Comparison of ENCODE assay signal across 30 mouse cellular contexts in genomic region chr1:179433355-179433754, GRCm38 (mm10).
DNase-seq lines count a peak whose midpoint lies in the region; ATAC-seq and TF ChIP-seq lines count a peak whose summit lies in the region.
"Had no signal": no experiment of that assay in that cellular context is flagged by ENCODE, and none has a peak within 500 bp of the region (broad histone marks: within the 10 kb centered on the region; RNA-seq: fewer than 3 reads in every experiment).

No protein-coding gene starts in this region.

- no peaks in the 10 kb centered on the region for H3K36me3 ChIP-seq in forebrain, embryonic 16.5 days (ENCODE audit: control insufficient read depth, insufficient read depth)
- H3K36me3 ChIP-seq in forebrain, embryonic 13.5 days (ENCODE audit: poor library complexity, severe bottlenecking) = no peaks in the 10 kb centered on the region
- no peaks in the 10 kb centered on the region for H3K36me3 ChIP-seq in liver, postnatal 0 days (replicated peaks; ENCODE audit: insufficient read depth, low read length)
- no peaks in the 10 kb centered on the region for H3K36me3 ChIP-seq in liver, embryonic 12.5 days
- no peaks in the 10 kb centered on the region for H3K36me3 ChIP-seq in hindbrain, embryonic 14.5 days (replicated peaks; ENCODE audit: control insufficient read depth, insufficient read depth)
- H3K36me3 ChIP-seq: embryonic facial prominence, embryonic 15.5 days; heart, embryonic 12.5 days; hindbrain, embryonic 10.5 days; intestine, embryonic 15.5 days; limb, embryonic 13.5 days; midbrain, embryonic 12.5 days; neural tube, embryonic 12.5 days had no signal

- no peak for TF ChIP-seq CTCF in liver, postnatal 0 days (IDR thresholded peaks at IDR 0.05; ENCODE audit: low read depth)
- no peak for TF ChIP-seq CTCF in layer of hippocampus, adult 2 months (conservative IDR thresholded peaks at IDR 0.05)

- H3K4me1 ChIP-seq in forebrain, embryonic 16.5 days (replicated peaks; ENCODE audit: control insufficient read depth, insufficient read depth, low read length) = peaks cover 3% of the 10 kb centered on the region; the same call in 1 of the 2 replicates
- H3K4me1 ChIP-seq in forebrain, embryonic 13.5 days = no peaks in the 10 kb centered on the region
- H3K4me1 ChIP-seq in liver, postnatal 0 days (ENCODE audit: insufficient read depth) = peaks cover 6% of the 10 kb centered on the region; the same call in 1 of the 2 replicates
- no peaks in the 10 kb centered on the region for H3K4me1 ChIP-seq in liver, embryonic 12.5 days
- no peaks in the 10 kb centered on the region for H3K4me1 ChIP-seq in hindbrain, embryonic 14.5 days (replicated peaks; ENCODE audit: control insufficient read depth, insufficient read depth, low read length)
- H3K4me1 ChIP-seq: hindbrain, embryonic 10.5 days; intestine, embryonic 15.5 days; megakaryocyte, embryonic 14.5 days; midbrain, embryonic 12.5 days; neural tube, embryonic 12.5 days had no signal

- DNase-seq in liver, postnatal 0 days = no peak
- peak; percentile 56 to 64 for DNase-seq in layer of hippocampus, adult 2 months (ENCODE audit: low spot score in 2 of 2)
- no peak for DNase-seq in hindbrain, embryonic 14.5 days (ENCODE audit: low spot score)
- DNase-seq in adrenal gland, postnatal 14 days = no peak
- DNase-seq: adrenal gland, postnatal 36 days; B cell, adult 2 months; cerebellum, adult 11-12 months; cerebellum, postnatal 10 days; heart, adult 2 months; kidney, adult 8-10 months; kidney, postnatal 4 days; lung, adult 18-20 months; lung, postnatal 4 days; thymus, postnatal 4 days had no signal

- H3K4me2 ChIP-seq in forebrain, embryonic 16.5 days (ENCODE audit: low read length) = no peak overlapping the region
- no peak overlapping the region for H3K4me2 ChIP-seq in forebrain, embryonic 13.5 days
- H3K4me2 ChIP-seq in liver, postnatal 0 days (ENCODE audit: low read depth, low read length) = no peak overlapping the region
- H3K4me2 ChIP-seq in liver, embryonic 12.5 days = no peak overlapping the region
- H3K4me2 ChIP-seq in hindbrain, embryonic 14.5 days (replicated peaks) = no peak overlapping the region
- H3K4me2 ChIP-seq: embryonic facial prominence, embryonic 15.5 days; heart, embryonic 12.5 days; intestine, embryonic 15.5 days; limb, embryonic 13.5 days; liver, embryonic 11.5 days; midbrain, embryonic 12.5 days; neural tube, embryonic 12.5 days had no signal

- TF ChIP-seq EP300 in liver, postnatal 0 days (IDR thresholded peaks at IDR 0.05; ENCODE audit: low read depth) = no peak

- H3K9me3 ChIP-seq in forebrain, embryonic 16.5 days (ENCODE audit: control insufficient read depth, low read length) = no peaks in the 10 kb centered on the region
- no peaks in the 10 kb centered on the region for H3K9me3 ChIP-seq in forebrain, embryonic 13.5 days (replicated peaks)
- no peaks in the 10 kb centered on the region for H3K9me3 ChIP-seq in liver, postnatal 0 days (ENCODE audit: low read length)
- H3K9me3 ChIP-seq in liver, embryonic 12.5 days (replicated peaks) = no peaks in the 10 kb centered on the region
- H3K9me3 ChIP-seq in hindbrain, embryonic 14.5 days (ENCODE audit: control insufficient read depth, low read length) = no peaks in the 10 kb centered on the region
- H3K9me3 ChIP-seq: embryonic facial prominence, embryonic 15.5 days; hindbrain, embryonic 10.5 days; intestine, embryonic 15.5 days; limb, embryonic 13.5 days; midbrain, embryonic 12.5 days; neural tube, embryonic 12.5 days had no signal

- no peak overlapping the region for H3K4me3 ChIP-seq in forebrain, embryonic 16.5 days (replicated peaks; ENCODE audit: low read length)
- no peak overlapping the region for H3K4me3 ChIP-seq in forebrain, embryonic 13.5 days
- no peak overlapping the region for H3K4me3 ChIP-seq in liver, postnatal 0 days (ENCODE audit: low read depth, low read length)
- no peak overlapping the region for H3K4me3 ChIP-seq in liver, embryonic 12.5 days
- H3K4me3 ChIP-seq in layer of hippocampus, adult 2 months = no peak overlapping the region
- no peak overlapping the region for H3K4me3 ChIP-seq in hindbrain, embryonic 14.5 days (replicated peaks; ENCODE audit: low read length)
- H3K4me3 ChIP-seq: embryonic facial prominence, embryonic 15.5 days; heart, adult 2 months; heart, embryonic 12.5 days; hindbrain, embryonic 10.5 days; intestine, embryonic 15.5 days; limb, embryonic 13.5 days; midbrain, embryonic 12.5 days; myocyte; neural tube, embryonic 12.5 days had no signal

- H3K27me3 ChIP-seq in forebrain, embryonic 16.5 days (replicated peaks; ENCODE audit: control insufficient read depth, insufficient read depth, low read length) = no peaks in the 10 kb centered on the region
- H3K27me3 ChIP-seq in forebrain, embryonic 13.5 days = no peaks in the 10 kb centered on the region
- no peaks in the 10 kb centered on the region for H3K27me3 ChIP-seq in liver, postnatal 0 days (ENCODE audit: insufficient read depth, low read length)
- H3K27me3 ChIP-seq in liver, embryonic 12.5 days (replicated peaks) = no peaks in the 10 kb centered on the region
- no peaks in the 10 kb centered on the region for H3K27me3 ChIP-seq in hindbrain, embryonic 14.5 days (ENCODE audit: control insufficient read depth, insufficient read depth, low read length)
- H3K27me3 ChIP-seq: embryonic facial prominence, embryonic 15.5 days; intestine, embryonic 15.5 days; limb, embryonic 13.5 days; megakaryocyte, embryonic 14.5 days; midbrain, embryonic 12.5 days; neural tube, embryonic 12.5 days had no signal

- H3K9ac ChIP-seq in forebrain, embryonic 16.5 days (replicated peaks; ENCODE audit: low read depth, low read length) = no peak overlapping the region
- no peak overlapping the region for H3K9ac ChIP-seq in forebrain, embryonic 13.5 days
- H3K9ac ChIP-seq in liver, postnatal 0 days (replicated peaks) = no peak overlapping the region
- H3K9ac ChIP-seq in liver, embryonic 12.5 days = no peak overlapping the region
- no peak overlapping the region for H3K9ac ChIP-seq in hindbrain, embryonic 14.5 days
- H3K9ac ChIP-seq: embryonic facial prominence, embryonic 15.5 days; heart, embryonic 12.5 days; intestine, embryonic 15.5 days; limb, embryonic 13.5 days; midbrain, embryonic 12.5 days; neural tube, embryonic 12.5 days had no signal

- ATAC-seq in forebrain, embryonic 16.5 days = peak; percentile 40; the same call in 1 of the 2 replicates
- ATAC-seq in forebrain, embryonic 13.5 days = no peak
- ATAC-seq in liver, postnatal 0 days = peak; percentile 30
- no peak for ATAC-seq in liver, embryonic 12.5 days
- no peak for ATAC-seq in hindbrain, embryonic 14.5 days (ENCODE audit: low FRiP score)
- ATAC-seq: hindbrain, embryonic 16.5 days; intestine, embryonic 15.5 days; lung, postnatal 0 days had no signal

- 74% methylated on average over 8 of the region's 8 CpGs for WGBS in forebrain, embryonic 16.5 days
- WGBS in forebrain, embryonic 13.5 days = 91% methylated on average over 8 of the region's 8 CpGs
- WGBS in liver, postnatal 0 days (ENCODE audit: insufficient replicate concordance) = 76% methylated on average over 8 of the region's 8 CpGs
- 64% methylated on average over 8 of the region's 8 CpGs for WGBS in liver, embryonic 12.5 days (ENCODE audit: insufficient replicate concordance)
- 92% methylated on average over 8 of the region's 8 CpGs for WGBS in hindbrain, embryonic 14.5 days

- no peak overlapping the region for H3K27ac ChIP-seq in forebrain, embryonic 16.5 days (ENCODE audit: low read length)
- no peak overlapping the region for H3K27ac ChIP-seq in forebrain, embryonic 13.5 days
- no peak overlapping the region for H3K27ac ChIP-seq in liver, postnatal 0 days (ENCODE audit: low read depth)
- no peak overlapping the region for H3K27ac ChIP-seq in liver, embryonic 12.5 days
- H3K27ac ChIP-seq in layer of hippocampus, adult 2 months = no peak overlapping the region
- H3K27ac ChIP-seq in hindbrain, embryonic 14.5 days = no peak overlapping the region
- H3K27ac ChIP-seq: embryonic facial prominence, embryonic 15.5 days; heart, adult 2 months; hindbrain, embryonic 10.5 days; intestine, embryonic 15.5 days; kidney, postnatal 0 days; limb, embryonic 13.5 days; midbrain, embryonic 12.5 days; neural tube, embryonic 12.5 days had no signal

Comparison
In these comparisons a context has a peak if more than half of its experiments do, and no peak if none do; other contexts are left out.
1. ATAC-seq: peak in forebrain, embryonic 16.5 days (single experiment) and liver, postnatal 0 days (single experiment); none in forebrain, embryonic 13.5 days (single experiment), liver, embryonic 12.5 days (single experiment) and hindbrain, embryonic 14.5 days (single experiment).
2. DNase-seq: peak in layer of hippocampus, adult 2 months (2 of 2); none in liver, postnatal 0 days (single experiment), hindbrain, embryonic 14.5 days (single experiment) and adrenal gland, postnatal 14 days (single experiment).